Mouse (Mus musculus) lung, embryonic 15.5 days (tissue): Measurements from ENCODE around the gene Lpp. TPM values are rescaled to one million over a fixed set of nuclear protein-coding genes. Genes with fewer than 3 reads are reported as not detected.

Experiments
- ATAC-seq: fragments of 200-750 bp; cut with Nextera tagmentation; 2 replicates; pipeline ENCODE4 v1.8.0; 2017; ENCODE audit warnings: moderate number of reproducible peaks, borderline replicate concordance; ENCODE audit not compliant: low FRiP score, low TSS enrichment; ENCODE audit errors: extremely low read depth
- H3K27ac ChIP-seq: fragments of 300-500 bp; sonication (generic); 2 replicates; pipeline ENCODE4 v1.5.1; 2015; ENCODE audit warnings: moderate library complexity, mild to moderate bottlenecking, inconsistent platforms
- H3K27me3 ChIP-seq: fragments of 300-500 bp; sonication (generic); 2 replicates; pipeline ENCODE4 v1.6.1; 2015; ENCODE audit warnings: inconsistent platforms
- H3K36me3 ChIP-seq: fragments of 300-500 bp; sonication (generic); 2 replicates; pipeline ENCODE4 v1.6.1; 2015; ENCODE audit warnings: inconsistent platforms
- H3K4me1 ChIP-seq: fragments of 300-500 bp; sonication (generic); 2 replicates; pipeline ENCODE4 v1.6.1; 2015; ENCODE audit warnings: inconsistent platforms
- H3K4me2 ChIP-seq: fragments of 300-500 bp; sonication (generic); 2 replicates; pipeline ENCODE4 v1.6.1; 2015; ENCODE audit warnings: inconsistent platforms, mild to moderate bottlenecking, moderate library complexity
- H3K4me3 ChIP-seq: fragments of 300-500 bp; sonication (generic); 2 replicates; pipeline ENCODE4 v1.5.1; 2015; ENCODE audit warnings: mild to moderate bottlenecking, inconsistent platforms
- H3K9ac ChIP-seq: fragments of 300-500 bp; sonication (generic); 2 replicates; pipeline ENCODE4 v1.6.1; 2015; ENCODE audit warnings: inconsistent platforms
- H3K9me3 ChIP-seq: fragments of 300-500 bp; sonication (generic); 2 replicates; pipeline ENCODE4 v1.6.1; 2016; ENCODE audit warnings: inconsistent platforms
- WGBS: fragments of 180-500 bp; shearing (Covaris S2); methylation state at CpG from one replicate; pipeline ENCODE4 v1.1.7; 2015; 5-methylcytosine and 5-hydroxymethylcytosine counted together
- polyA plus RNA-seq: library from polyadenylated mRNA; unstranded; fragments of >200 nt; fragmentation: Nextera tagmentation; extraction: Ambion mirVana; gene quantifications from 2 replicates; pipeline ENCODE4 v1.2.1, GENCODE M21; 2015

Gene Lpp
- 61.5 and 65.4 TPM in 2 replicates for polyA plus RNA-seq

GRCm38 (mm10) chr16:24392651-24393555 is at the start of gene Lpp:
Lpp (plus strand) TSS chr16:24393507.
- no peaks in the 10 kb centered on the region for H3K27me3 ChIP-seq
- H3K9ac ChIP-seq = peak within 1 kb of the TSS; percentile 94
- no peaks in the 10 kb centered on the region for H3K9me3 ChIP-seq
- H3K36me3 ChIP-seq = no peaks in the 10 kb centered on the region
- peak within 1 kb of the TSS; percentile 94 for H3K4me3 ChIP-seq
- 1% methylated on average over 42 of the region's 42 CpGs for WGBS
- peak within 1 kb of the TSS; percentile 65 for H3K4me2 ChIP-seq
- peaks cover 36% of the 10 kb centered on the region for H3K4me1 ChIP-seq
- peak within 1 kb of the TSS; percentile 100 for H3K27ac ChIP-seq
- ATAC-seq = peak; percentile 91

DNA sequence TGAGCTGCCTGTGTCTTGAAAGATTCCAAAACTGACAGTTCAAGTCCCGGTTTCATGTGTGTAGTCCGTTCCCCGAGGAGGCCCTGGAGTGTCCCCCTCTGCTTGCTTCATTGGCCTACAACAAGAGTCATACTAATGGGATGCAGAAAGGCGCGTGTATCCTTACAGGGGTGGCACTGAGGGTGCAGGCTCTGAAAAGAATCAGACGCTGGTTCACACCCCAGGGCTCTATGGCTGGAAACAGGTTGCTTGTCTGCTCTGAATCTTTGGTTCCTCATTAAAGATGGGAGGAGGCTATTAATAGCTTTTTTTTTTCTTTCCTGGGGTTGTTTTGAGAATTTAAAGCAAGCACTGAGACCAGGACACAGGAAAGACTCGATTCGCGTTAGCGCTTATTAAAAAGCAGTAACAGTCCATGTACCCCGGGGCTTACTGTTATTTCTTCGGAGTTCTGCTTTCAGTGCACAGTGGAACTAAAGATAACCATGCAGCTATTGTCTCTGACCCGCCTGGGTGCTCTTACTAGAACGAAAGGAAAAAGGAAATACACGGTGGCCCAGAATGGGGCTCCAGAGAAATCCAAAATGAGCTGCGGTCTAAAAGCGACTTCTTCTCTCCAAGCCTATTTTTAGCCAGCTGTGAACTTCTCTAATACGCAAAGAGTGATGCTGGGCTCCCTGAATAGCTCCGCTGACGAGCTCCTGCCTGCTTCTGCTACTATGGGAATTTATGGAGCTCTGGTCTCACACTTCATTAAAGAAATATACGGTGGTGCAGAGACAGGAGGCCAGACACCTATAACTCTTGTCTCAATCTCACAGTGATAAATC is 45.5 kb upstream of the Lpp start:
- H3K36me3 ChIP-seq = no peaks in the 10 kb centered on the region
- ATAC-seq = no peak
- no peak overlapping the region for H3K27ac ChIP-seq
- H3K9ac ChIP-seq = no peak overlapping the region
- no peaks in the 10 kb centered on the region for H3K27me3 ChIP-seq
- H3K9me3 ChIP-seq = no peaks in the 10 kb centered on the region
- 52% methylated on average over 21 of the region's 21 CpGs for WGBS
- H3K4me2 ChIP-seq = 0 out of 2 replicates have a peak overlapping the region, but pooled peaks have one; percentile 17
- H3K4me1 ChIP-seq = peaks cover 3% of the 10 kb centered on the region; the same call in 1 of the 2 replicates
- H3K4me3 ChIP-seq = no peak overlapping the region

DNA sequence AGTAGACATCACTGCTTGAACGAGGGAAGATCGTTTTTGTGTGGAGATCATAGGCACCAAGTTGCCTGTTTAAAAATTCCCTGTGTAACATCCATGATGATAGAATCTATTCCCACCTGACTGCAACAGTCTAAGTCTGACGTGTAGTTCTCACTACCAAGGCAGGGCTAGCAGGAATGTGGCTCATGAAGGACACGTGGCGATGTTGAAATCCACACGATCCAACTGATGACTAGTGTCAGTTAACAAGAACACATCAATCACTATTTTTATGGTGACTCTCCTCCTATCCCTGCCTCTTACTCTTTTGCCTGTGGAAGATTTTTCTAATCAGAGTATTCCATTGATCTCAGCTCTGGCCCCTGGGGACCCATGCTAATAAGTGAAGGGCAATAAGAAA is 43.0 kb upstream of the Lpp start:
- Histone ChIP-seq H3K27ac (no peak overlapping the region), H3K4me2 (no peak overlapping the region), H3K4me3 (no peak overlapping the region), H3K27me3 (no peaks in the 10 kb centered on the region), H3K4me1 (peaks cover 3% of the 10 kb centered on the region; the same call in 1 of the 2 replicates), H3K9me3 (no peaks in the 10 kb centered on the region), H3K36me3 (no peaks in the 10 kb centered on the region), H3K9ac (no peak overlapping the region)
- no peak for ATAC-seq
- 72% methylated on average over 6 of the region's 6 CpGs for whole genome bisulfite sequencing

GRCm38 (mm10) chr16:24350751-24351150 is 42.6 kb upstream of the Lpp start:
- no peak for ATAC-seq
- no peak overlapping the region for H3K27ac ChIP-seq
- no peaks in the 10 kb centered on the region for H3K27me3 ChIP-seq
- H3K4me1 ChIP-seq = peaks cover 3% of the 10 kb centered on the region; the same call in 1 of the 2 replicates
- no peak overlapping the region for H3K4me2 ChIP-seq
- no peaks in the 10 kb centered on the region for H3K9me3 ChIP-seq
- no peak overlapping the region for H3K4me3 ChIP-seq
- H3K36me3 ChIP-seq = no peaks in the 10 kb centered on the region
- H3K9ac ChIP-seq = no peak overlapping the region
- 46% methylated on average over 6 of the region's 6 CpGs for WGBS

- 100% methylated on average over 1 of the region's 1 CpGs for WGBS
- H3K4me2 ChIP-seq = no peak overlapping the region
- no peak for ATAC-seq
- H3K27me3 ChIP-seq = no peaks in the 10 kb centered on the region; the same call in 1 of the 2 replicates
- H3K4me1 ChIP-seq = peaks cover 3% of the 10 kb centered on the region; the same call in 1 of the 2 replicates
- no peak overlapping the region for H3K27ac ChIP-seq
- H3K36me3 ChIP-seq = no peaks in the 10 kb centered on the region
- no peaks in the 10 kb centered on the region for H3K9me3 ChIP-seq
- H3K4me3 ChIP-seq = no peak overlapping the region
- H3K9ac ChIP-seq = no peak overlapping the region
These were observed 41.5 kb upstream of the Lpp start for GRCm38 (mm10) chr16:24351811-24352210.

DNA sequence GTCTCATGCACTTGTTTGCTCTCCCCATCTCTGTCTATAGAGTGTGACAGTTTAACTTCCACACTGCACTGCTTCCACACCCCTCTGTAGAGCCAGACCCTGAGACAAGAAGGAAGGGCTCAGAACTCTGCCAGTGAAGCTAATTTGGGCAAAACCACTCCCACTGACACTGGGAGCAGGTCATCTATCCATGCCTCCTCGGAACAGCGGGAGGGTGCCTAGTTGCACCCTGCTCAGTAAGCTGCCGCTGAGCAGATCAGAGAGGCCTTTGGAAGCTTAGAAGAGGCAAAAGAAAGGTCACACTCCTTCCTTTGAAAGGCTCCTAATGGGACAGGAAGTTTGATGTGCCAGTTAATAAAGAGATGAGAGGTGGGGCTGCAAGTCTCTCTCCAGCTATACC is 39.5 kb upstream of the Lpp start:
- Histone ChIP-seq H3K4me1 (no peaks in the 10 kb centered on the region), H3K9me3 (no peaks in the 10 kb centered on the region), H3K4me3 (no peak overlapping the region), H3K36me3 (no peaks in the 10 kb centered on the region), H3K27me3 (no peaks in the 10 kb centered on the region; the same call in 1 of the 2 replicates), H3K27ac (no peak overlapping the region), H3K9ac (no peak overlapping the region), H3K4me2 (no peak overlapping the region)
- ATAC-seq = no peak
- WGBS = 8% methylated on average over 3 of the region's 3 CpGs

- Histone ChIP-seq H3K9me3 (no peaks in the 10 kb centered on the region), H3K4me2 (no peak overlapping the region), H3K27me3 (no peaks in the 10 kb centered on the region), H3K36me3 (no peaks in the 10 kb centered on the region), H3K4me3 (no peak overlapping the region), H3K27ac (no peak overlapping the region), H3K9ac (no peak overlapping the region), H3K4me1 (no peaks in the 10 kb centered on the region)
- no peak for ATAC-seq
- 85% methylated on average over 1 of the region's 1 CpGs for WGBS
These were observed 31.6 kb upstream of the Lpp start for GRCm38 (mm10) chr16:24361667-24362066.

DNA sequence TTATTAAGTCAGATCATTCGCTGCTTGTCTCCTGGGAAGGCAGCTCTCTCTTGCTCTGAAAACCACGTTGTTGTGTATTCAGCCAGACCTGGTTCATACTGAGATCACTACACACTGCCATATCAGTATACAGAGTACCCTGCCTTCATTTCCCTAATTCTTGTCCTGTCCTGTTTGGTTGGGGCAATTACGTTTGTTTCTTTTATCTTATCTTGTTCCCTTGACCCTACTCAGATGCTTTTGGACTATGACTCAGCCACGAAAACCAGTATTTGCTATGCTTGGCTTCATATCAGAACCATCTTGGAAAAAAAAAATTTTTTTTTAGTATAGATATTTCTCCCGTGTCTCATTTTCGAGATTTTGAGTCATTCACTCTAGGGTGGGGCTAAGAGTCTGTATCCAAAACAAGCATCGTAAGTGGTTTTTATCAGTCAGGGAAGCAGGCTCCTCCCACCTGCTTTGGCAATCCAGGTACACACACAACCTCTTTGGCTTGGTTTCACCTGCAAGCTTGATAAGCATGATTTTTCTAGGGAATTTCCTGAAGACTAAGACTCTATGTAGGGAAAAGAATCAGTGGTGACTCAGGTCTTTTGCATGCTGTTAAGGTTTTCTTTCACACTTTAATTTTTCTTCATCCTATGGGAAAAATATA is 29.1 kb upstream of the Lpp start:
- no peaks in the 10 kb centered on the region for H3K27me3 ChIP-seq
- H3K4me3 ChIP-seq = no peak overlapping the region
- no peaks in the 10 kb centered on the region for H3K36me3 ChIP-seq
- no peaks in the 10 kb centered on the region for H3K9me3 ChIP-seq
- no peak overlapping the region for H3K4me2 ChIP-seq
- no peaks in the 10 kb centered on the region; the same call in 1 of the 2 replicates for H3K4me1 ChIP-seq
- H3K27ac ChIP-seq = no peak overlapping the region
- no peak for ATAC-seq
- WGBS = 68% methylated on average over 7 of the region's 7 CpGs
- no peak overlapping the region for H3K9ac ChIP-seq

GRCm38 (mm10) chr16:24365900-24366299 is 27.4 kb upstream of the Lpp start:
- Histone ChIP-seq H3K4me2 (no peak overlapping the region), H3K9ac (no peak overlapping the region), H3K4me1 (no peaks in the 10 kb centered on the region; the same call in 1 of the 2 replicates), H3K27ac (no peak overlapping the region), H3K4me3 (no peak overlapping the region), H3K27me3 (no peaks in the 10 kb centered on the region), H3K36me3 (no peaks in the 10 kb centered on the region), H3K9me3 (no peaks in the 10 kb centered on the region)
- WGBS = 82% methylated on average over 4 of the region's 4 CpGs
- no peak for ATAC-seq

DNA sequence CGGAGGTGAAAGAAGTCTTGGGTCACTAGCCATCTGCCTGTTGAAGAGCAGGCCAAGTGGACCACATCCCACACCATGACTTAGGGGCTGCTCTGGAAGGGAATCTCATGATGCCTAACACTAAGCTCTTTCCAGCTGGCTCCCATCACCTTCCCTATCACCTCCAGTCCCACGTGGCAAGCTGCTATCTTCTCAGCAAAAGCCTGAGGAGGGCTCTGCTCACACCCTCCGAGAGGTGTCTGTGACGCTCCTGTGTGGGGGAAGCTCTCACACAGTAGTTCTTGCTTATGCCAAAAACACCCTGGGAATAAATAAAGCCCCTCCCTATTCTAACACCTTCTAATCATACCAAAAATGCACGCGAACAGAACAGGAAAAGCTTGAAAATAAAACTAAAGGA is 26.2 kb upstream of the Lpp start:
- no peaks in the 10 kb centered on the region for H3K27me3 ChIP-seq
- no peaks in the 10 kb centered on the region; the same call in 1 of the 2 replicates for H3K4me1 ChIP-seq
- no peak overlapping the region for H3K27ac ChIP-seq
- WGBS = 35% methylated on average over 6 of the region's 6 CpGs
- no peaks in the 10 kb centered on the region for H3K9me3 ChIP-seq
- H3K9ac ChIP-seq = no peak overlapping the region
- no peak overlapping the region for H3K4me3 ChIP-seq
- no peak overlapping the region for H3K4me2 ChIP-seq
- no peak for ATAC-seq
- H3K36me3 ChIP-seq = no peaks in the 10 kb centered on the region

- WGBS = 30% methylated on average over 7 of the region's 7 CpGs
- H3K27ac ChIP-seq = no peak overlapping the region
- no peak overlapping the region for H3K9ac ChIP-seq
- no peaks in the 10 kb centered on the region; the same call in 1 of the 2 replicates for H3K4me1 ChIP-seq
- no peak overlapping the region for H3K4me3 ChIP-seq
- no peak overlapping the region for H3K4me2 ChIP-seq
- ATAC-seq = no peak
- H3K27me3 ChIP-seq = no peaks in the 10 kb centered on the region
- no peaks in the 10 kb centered on the region for H3K9me3 ChIP-seq
- H3K36me3 ChIP-seq = no peaks in the 10 kb centered on the region
These were observed 25.8 kb upstream of the Lpp start for GRCm38 (mm10) chr16:24367506-24367905.
